Mouse (Mus musculus) liver, embryonic 14.5 days (tissue): Measurements from ENCODE around the gene Ccdc114.

Experiments
- CTCF ChIP-seq: IDR thresholded peaks from 2 replicates; pipeline ENCODE4 v1.5.1; 2016; ENCODE audit warnings: antibody characterized with exemption, low read depth, control low read depth
- EP300 ChIP-seq: IDR thresholded peaks from 2 replicates; pipeline ENCODE4 v1.6.1; 2016; ENCODE audit warnings: antibody characterized with exemption, low read depth

GRCm38 (mm10) chr7:45917004-45917704 lies 6.7 kb upstream of the Ccdc114 start:
- TF ChIP-seq CTCF (no peak), EP300 (no peak)
